Mouse (Mus musculus): Measurements from ENCODE around the gene Nfix.

The Nfix gene

DNA sequence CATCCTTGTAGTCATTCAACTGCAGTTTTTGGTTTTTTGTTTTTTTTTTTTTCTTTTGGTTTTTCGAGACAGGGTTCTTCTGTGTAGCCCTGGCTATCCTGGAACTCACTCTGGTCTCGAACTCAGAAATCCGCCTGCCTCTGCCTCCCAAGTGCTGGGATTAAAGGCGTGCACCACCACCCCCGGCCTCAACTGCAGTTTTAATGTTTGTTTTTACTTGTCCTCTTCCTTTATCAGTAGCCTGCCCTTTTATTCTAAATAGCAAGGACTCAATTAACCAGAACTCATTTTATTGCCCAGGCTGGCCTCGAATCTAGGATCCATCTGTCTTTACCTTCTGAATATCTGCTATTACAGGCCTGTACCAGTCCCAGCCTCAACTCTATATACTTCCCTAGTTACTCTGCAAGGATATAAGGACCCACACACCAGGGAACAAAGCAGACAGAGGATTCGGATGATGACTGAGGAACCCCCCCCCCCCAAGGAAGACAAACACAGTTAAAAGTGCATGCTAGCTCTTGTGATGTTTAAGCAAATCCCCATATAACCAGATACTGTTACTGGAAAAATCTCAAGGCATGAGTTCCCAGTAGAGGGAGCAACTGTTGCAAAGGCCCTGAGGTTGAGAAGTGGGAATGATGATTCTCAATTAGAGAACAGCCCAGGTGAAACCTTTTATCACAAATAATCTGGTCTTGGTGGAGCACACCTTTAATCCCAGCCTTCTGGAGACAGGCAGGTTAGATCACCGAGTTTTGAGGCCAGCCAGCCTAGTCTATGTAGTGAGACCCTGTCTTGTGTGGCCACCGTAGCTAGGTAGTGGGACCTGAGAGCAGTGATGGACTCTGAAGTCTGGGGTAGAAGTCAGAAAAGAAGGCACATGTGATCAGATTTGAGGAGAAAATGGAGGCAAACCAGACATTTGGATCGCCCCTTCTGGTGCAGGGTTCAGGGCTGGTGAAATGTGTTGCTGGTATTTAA lies 32.9 kb upstream of the Nfix start:
- CTCF ChIA-PET = interaction anchor here (0.6 to 0.7 kb wide), 2 partner anchors 12 to 108 kb away, joined by 3 to 5 read pairs; no protein-coding TSS in a partner anchor

DNA sequence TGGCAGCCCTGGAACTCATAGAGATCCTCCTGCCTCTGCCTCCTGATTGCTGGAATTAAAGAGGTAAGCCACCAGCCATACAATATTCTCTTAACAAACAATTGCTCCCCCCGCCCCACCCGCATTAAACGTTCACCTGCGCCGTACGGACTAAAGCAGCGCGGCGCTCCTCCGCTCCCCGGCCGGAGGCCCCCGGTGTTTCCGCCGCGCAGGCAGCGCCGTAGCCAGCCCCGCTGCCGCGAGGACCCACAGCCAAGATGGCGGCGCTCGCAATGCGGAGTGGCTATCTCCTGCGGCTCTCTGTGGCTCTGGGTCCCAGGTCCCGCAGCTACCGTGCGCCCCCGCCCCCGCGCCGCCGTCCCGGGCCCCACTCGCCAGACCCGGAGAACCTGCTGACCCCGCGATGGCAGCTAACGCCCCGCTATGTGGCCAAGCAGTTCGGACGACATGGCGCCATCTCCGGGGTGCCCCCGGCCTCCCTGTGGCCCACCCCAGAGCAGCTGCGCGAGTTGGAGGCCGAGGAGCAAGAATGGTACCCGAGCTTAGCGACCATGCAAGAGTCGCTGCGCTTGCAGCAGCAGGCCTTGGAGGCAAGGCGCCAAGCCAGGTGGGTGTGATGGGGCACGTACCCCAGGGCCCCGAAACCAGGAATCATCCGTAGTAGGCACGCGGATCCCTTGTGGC lies 32.0 kb upstream of the Nfix start:
- CTCF ChIA-PET = interaction anchor here (0.7 kb wide), 1 partner anchor 107 kb away, joined by 5 read pairs; no protein-coding TSS in a partner anchor

DNA sequence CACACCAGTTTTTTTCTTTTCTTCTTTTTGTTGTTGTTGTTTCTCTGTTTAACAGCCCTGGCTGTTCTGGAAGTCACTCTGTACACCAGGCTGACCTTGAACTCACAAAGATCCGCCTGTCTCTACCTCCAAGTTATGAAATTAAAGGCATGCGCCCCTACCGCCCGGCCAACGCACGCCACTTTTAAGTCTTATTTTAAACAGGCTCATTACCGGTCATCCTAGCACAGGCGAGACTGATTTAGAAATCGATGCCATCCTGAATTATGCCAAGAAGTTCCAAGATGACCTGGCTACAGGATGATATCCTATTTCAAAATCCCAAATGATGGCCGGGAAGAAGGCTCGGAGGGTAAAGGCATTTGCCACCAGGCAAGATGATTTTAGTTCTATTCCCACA lies 31.3 kb upstream of the Nfix start, which contains the start of gene Gadd45gip1:
TSS of gene Gadd45gip1 (plus strand) at position 33 of the 400 bp plus-strand sequence.
- CTCF ChIA-PET = no interaction called here

DNA sequence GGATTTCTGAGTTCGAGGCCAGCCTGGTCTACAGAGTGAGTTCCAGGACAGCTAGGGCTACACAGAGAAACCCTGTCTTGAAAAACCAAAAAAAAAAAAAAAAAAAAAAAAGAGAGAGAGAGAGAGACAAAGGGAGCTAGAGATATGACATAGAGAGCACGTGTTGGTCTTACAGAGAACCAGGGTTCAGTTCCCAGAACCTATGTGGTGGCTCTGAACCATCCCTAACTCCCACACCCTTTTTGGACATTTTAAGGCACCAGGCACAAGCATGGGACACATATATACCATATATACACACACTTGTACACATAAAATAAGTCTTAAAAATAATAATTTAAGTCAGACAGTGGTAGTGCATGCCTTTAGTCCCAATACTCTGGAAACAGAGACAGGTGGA lies 26.4 kb upstream of the Nfix start:
- CTCF ChIA-PET = interaction anchor here (0.6 kb wide), 1 partner anchor 123 kb away, joined by 3 read pairs; no protein-coding TSS in a partner anchor

DNA sequence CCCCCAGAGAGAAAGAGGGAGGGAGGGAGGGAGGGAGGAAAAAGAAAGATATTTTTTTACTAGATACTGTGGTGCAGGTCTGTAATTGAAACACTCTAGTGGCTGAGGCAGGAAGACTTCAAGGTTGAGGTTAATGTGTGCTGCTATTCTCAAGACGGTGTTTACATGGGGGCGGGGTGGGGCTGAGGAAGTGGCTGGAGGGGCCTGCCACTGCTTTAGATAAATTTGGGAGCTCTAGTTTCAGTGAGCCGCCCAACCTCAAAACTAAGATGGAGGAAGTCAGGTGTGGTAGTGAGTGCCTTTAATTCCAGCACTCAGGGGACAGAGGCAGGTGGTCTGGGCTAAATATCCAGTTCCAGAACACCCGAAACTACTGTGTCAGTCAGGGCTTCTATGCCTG lies 25.5 kb upstream of the Nfix start:
- CTCF ChIA-PET = interaction anchor here (0.9 to 1.9 kb wide), 2 partner anchors 10 to 12 kb away, joined by 6 to 7 read pairs; no protein-coding TSS in a partner anchor

DNA sequence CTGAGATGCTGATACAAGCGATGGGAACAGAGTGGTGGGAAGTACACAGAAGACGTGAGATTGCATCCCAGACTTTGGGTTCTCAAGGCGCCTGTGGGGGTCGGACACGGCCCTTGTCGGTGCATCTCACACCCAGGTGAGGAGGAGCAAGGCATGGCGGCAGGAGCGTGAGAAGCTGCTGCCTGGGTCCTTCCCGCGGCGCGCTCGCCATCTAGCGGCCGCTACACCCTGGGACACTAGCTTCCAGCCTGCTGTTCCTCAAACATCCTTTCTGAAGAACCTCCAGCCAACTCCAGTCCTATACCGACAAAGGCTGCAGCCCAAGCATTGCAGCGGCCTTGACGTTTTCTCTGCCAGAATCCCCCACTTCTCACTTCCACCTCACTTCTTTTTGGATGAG lies 23.5 kb upstream of the Nfix start:
- CTCF ChIA-PET = interaction anchor here (0.6 kb wide), 1 partner anchor 12 kb away, joined by 4 read pairs; no protein-coding TSS in a partner anchor

DNA sequence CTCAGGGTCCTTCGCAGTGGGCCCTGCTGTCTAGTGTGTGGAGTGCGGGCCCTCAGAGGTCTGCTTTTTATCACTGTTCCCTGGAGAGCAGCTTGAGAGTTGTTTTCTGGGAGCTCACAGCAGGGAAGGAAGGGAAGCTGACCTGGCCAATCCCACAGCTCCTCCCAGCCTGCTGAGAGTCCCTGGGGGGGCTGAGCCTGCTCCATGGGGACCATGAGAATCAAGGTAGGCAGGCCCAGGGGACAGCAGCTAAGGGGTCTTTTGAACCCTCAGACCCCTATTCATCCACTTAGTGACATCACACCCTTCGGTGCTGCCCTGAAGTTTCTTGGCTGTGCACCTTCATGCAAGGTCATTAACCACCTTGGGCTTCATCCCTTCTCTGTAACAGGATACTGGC lies 22.6 kb upstream of the Nfix start, which contains the start of gene Dand5:
TSS of gene Dand5 (minus strand) at position 101 of the 400 bp plus-strand sequence.
- CTCF ChIA-PET = no interaction called here

DNA sequence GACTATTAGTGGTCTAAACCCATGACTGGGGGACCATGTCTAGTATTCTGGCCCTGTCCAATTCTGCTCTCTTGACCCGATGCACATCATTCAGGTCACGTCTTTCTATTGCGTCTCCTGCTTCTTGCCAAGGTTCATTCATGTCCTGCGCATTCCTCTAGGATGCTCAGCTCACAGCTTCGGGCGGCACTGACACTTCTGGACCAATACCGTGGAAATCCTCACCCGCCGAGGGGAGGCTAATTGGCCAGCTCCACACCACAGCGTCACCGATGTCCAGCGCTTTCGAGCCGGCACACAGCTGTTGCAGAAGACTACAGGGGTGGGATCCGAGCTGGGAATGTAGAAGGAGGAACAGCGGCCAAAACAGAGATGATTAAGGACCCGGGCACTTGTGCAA lies 16.0 kb upstream of the Nfix start:
- CTCF ChIA-PET = interaction anchor here (1.6 kb wide), 1 partner anchor 9 kb away, joined by 7 read pairs; no protein-coding TSS in a partner anchor

DNA sequence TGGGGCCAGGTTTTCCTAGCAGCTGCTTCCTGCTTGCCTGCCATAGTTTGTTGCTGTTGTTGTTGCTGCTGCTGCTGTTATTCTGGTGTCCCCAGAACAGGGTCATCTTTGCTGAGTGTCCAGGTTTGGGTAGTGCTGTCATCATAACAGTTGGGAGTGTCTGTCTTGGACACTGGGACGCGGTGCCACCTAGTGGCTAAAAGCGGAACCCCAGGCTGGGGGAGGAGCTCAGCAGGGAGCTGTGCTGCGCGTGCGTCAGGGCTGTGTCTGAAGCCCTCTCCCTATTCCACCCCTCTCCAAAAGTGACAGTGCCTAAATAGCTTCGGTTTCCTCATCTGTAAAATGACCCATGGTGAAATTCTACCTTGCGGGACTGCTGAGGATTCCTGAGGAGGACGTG lies 15.4 kb upstream of the Nfix start:
- CTCF ChIA-PET = interaction anchor here (0.6 to 1.6 kb wide), 7 partner anchors 10 to 155 kb away, joined by 3 to 16 read pairs (median 5); no protein-coding TSS in a partner anchor

DNA sequence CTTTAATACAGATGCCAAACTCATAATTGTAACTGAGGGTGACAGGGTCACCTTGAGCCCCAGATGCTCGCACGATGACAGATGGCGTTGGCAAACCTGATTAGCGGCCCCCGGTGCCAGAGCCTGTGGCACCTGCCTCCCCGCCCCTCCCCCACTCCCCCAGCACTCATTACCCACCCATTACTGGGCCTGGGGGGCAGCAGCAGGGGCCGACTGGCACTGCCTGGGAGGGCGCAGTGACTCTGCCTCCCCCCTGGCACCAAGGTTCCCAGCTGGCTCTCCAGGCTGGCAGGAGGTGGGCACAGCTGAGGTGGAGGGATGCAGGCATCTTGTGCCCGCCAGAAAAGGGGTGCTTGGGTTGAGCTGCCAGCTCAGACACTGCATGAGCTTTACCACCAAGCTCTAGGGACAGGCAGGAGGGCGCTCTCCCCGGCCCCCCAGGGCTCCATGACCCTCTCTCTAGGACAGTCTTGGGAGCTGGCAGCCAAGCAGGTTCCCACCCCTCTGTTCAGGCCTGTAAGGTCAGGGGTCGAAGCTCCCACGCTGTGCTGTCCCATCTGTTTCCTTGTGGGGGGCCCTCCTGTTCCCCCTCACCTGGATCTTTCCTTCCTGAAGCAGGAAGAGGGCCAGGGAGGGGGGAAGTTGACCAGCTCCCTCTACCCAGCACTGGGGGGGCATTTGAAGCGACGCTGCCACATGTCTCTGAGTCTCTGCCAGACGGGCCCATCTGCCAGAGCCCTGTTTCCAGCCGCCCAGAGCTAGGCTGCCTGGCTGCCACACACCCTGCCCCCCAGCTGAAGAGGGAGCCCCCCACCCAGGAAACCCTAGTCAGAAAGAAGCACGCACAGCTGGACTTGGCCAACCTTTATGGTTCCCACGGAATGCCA lies 14.7 kb upstream of the Nfix start:
- CTCF ChIA-PET = interaction anchor here (0.6 to 1.6 kb wide), 8 partner anchors 10 to 154 kb away, joined by 3 to 16 read pairs (median 6); no protein-coding TSS in a partner anchor

DNA sequence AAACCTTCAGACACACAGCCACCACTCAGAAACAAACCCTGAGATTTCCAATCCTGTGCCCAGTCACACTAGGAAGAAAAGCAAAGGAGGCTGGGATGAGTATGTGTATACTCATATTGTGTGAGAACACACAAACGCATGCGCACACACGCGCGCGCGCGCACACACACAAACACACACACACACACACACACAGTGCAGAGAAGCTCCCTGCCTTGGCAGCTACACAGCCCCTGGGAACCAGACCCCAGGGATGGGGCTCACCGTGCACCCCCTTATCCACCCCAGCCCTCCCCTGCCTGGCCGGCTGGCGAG lies 14.1 kb upstream of the Nfix start:
- CTCF ChIA-PET = interaction anchor here (1.3 to 1.5 kb wide), 2 partner anchors 13 to 55 kb away, joined by 5 to 7 read pairs; no protein-coding TSS in a partner anchor

DNA sequence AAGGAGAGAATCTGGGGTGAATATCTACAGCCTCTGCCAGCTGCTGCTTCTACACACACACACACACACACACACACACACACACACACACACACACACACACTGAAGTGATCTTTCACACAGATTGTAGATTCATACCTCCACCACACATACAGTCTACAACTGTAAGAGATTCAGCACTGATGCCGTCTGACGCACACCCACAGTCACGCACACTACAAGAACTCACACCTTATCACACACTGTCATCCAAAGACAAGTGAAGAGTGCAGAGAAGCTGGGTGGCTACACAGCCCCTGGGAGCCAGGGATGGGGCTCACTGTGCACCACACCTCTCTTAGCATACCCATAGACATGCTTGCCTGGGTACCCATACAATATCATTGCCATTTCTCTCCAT lies 13.7 kb upstream of the Nfix start:
- CTCF ChIA-PET = interaction anchor here (0.6 to 1.9 kb wide), 5 partner anchors 11 to 187 kb away, joined by 4 to 16 read pairs (median 6); no protein-coding TSS in a partner anchor

DNA sequence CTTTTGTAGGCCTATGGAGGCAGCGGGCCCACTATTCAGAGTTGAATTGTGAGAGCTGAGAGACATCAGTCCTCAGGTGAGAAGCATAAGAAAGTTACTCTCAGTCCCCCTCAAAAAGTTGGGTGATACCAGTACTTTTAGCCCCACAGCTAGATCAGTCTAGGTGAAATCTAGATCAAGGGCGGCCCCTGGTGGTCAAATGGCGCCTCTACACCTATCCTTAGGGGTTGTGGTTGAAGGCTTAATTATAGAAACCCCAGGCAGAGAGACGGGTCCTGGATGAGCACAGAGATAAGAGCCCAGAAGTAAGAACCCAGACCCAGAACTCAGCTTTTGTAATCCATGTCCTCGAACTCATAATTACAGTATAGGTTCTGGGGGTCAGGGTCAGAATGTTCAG lies 12.9 kb upstream of the Nfix start:
- CTCF ChIA-PET = interaction anchor here (0.6 to 1.9 kb wide), 4 partner anchors 12 to 188 kb away, joined by 4 to 16 read pairs (median 6); no protein-coding TSS in a partner anchor

DNA sequence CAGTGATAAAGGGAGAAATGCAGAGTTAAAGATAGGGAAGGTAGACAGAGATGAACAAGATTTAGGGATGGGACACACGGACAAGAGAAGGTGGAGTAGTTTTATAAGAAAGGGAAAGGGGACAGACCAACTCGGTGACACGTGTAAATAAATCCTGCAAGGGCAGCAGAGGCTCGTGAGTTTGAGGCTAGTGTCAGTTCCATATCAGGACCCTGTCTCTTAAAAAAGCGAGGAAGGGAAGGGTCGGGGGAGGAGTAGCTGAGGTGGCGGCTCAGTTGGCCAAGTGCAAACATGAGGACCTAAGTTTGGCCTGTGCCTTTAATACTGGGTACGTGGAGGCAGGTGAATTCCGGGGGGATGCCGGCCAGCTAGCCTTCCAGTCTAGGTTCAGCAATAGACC lies 11.2 kb upstream of the Nfix start:
- CTCF ChIA-PET = interaction anchor here (0.6 to 0.7 kb wide), 2 partner anchors 172 to 826 kb away, joined by 3 to 5 read pairs; no protein-coding TSS in a partner anchor

DNA sequence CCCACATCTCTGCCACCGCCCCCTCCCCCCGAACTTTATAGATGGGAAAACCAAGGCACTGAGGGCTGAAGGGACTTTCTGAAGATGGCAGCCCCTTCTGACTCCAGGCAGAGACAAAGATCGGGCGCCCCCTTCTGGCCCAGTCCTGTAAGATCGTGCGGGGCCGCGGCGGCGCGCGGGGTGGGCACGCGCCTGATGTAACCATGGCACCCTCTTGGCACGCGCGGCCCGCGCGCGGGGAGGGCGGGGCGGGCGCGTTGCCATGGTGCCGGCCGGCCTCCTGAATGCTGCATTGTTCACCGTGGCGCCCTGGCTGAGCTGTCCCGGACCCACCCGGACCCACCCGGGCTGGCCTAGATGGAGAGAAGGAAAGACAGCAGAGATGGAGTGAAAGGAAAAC lies 10.8 kb upstream of the Nfix start:
- CTCF ChIA-PET = interaction anchor here (0.5 kb wide), 1 partner anchor 760 kb away, joined by 3 read pairs; no protein-coding TSS in a partner anchor

DNA sequence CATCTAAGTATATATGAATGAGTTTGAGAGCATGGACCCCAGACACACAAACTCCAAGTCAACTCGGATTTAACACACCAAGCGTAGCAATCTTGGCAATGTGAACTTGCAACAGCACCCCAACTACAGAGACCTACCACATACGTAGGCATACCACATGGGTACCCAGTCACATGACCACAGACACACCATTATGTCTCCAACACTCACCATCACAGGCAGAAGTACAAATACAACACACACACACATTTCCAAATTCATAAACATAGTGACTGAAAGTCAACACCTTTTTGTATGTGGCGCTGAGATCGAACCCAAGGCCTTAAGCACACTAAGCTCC lies 9.8 kb upstream of the Nfix start:
- CTCF ChIA-PET = interaction anchor here (1.0 kb wide), 1 partner anchor 101 kb away, joined by 5 read pairs; no protein-coding TSS in a partner anchor

DNA sequence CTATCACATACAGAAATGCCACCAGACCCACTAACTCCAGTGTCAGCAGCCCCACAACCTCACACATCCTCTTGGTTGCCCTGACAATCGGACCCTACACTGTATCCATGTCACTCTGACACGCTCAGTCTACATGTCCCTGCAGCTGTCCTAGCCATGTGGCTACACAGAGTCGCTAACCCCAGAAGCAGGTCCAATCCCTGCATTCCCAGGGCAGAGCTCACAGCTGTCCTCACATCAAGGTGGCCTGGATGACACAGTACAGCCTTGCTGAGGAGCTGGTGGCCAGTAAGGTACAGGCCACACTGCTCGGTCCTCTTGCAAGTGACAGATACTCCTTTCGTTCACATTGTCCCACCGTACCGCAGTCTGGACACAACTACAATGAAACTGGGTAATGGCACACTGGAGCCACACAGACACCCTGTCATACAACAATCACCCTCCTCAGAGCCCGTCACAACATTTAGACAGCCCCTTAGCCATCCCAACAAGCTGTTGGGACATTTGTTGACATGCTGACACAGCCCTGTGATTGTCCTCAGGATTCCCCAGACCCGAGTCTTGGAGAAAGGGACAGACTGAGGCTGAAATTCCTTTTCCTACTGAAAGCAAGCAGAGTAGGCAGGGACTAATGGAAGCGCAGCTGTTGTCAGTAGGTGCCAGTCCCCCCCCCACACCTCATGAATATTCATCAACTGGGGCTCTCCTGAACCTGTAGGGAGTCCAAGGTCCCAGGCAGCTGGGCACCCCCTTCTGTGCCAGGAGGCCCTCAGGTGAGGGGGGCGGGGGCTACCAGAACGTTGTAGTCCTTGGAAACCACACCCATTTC lies 9.2 kb upstream of the Nfix start:
- CTCF ChIA-PET = interaction anchor here (1.0 kb wide), 1 partner anchor 100 kb away, joined by 5 read pairs; no protein-coding TSS in a partner anchor

DNA sequence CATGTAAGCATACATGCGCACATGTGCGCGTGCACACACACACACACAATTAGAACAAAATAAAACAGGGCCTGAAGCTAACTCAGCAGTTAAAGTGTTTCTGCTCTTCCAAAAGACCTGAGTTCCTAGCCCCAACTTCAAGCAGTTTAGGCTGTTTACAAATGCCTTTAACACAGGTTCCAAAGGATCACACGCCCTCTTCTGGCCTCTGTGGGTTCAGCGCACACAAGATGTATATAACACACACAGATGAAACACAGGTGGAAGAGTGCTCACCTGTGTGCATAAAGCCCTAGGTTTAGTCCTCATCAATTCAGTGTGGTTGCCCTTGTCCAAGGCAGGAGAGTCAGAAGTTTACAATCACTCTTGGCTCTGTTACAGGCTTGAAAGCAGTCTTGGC lies 5.9 kb upstream of the Nfix start:
- CTCF ChIA-PET = no interaction called here

DNA sequence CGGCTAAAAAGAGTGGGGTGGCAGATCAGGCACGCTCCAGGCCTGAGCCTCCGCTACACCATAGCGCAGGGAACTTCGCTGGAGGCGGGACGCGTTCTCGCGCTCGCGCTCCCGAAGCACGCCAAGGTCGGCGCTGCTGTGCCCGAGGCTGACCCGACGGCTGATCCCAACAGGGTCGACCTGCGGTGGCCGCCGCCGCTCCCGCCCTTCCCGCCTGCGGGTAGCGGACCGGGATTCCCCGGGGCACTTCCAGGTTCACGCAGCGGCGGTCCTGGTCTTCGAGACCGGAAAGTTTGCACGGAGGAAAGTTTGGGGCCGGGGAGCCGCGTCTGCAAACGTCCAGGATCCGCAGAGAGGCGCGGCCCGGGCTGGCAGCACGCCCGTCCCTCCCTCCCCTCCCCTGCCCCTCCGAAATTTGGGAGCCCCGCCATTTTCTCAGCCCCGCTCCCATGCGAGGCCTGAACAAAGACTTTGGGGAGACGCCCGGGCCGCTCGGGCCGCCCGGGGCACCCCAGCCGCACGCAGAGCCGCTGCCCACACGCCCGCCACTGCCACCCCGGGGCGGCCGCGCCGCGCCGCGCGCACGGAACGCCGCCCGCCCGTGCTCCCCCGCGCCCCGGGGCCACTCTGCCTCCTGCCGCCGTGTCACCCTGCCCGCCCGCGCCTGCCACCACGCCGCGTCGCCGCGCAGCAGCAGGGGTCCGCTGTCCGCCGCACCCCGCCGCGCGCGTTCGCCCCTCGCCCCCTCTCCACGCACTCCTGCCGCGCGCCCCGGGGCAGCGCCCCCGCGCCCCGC lies 810 bp downstream of the Nfix start:
- CTCF ChIA-PET = no interaction called here

All from spleen, embryonic (tissue).